Mouse (Mus musculus) small intestine, adult 2 months (tissue): Measurements from ENCODE around the gene Pigb. TPM values are rescaled to one million over a fixed set of nuclear protein-coding genes. Genes with fewer than 3 reads are reported as not detected.

Source experiments
- H3K27ac ChIP-seq: fragments of 200-500 bp; 2 replicates; pipeline ENCODE4 v1.5.1; 2012; ENCODE audit warnings: low read depth, low read length, control low read depth, inconsistent platforms; ENCODE audit not compliant: insufficient read depth
- H3K27me3 ChIP-seq: fragments of 200-500 bp; 2 replicates; pipeline ENCODE4 v1.6.1; 2012; ENCODE audit warnings: mild to moderate bottlenecking, moderate library complexity, low read length, inconsistent platforms; ENCODE audit not compliant: control insufficient read depth, insufficient read depth
- H3K36me3 ChIP-seq: fragments of 200-500 bp; 2 replicates; pipeline ENCODE4 v1.6.1; 2012; ENCODE audit warnings: mild to moderate bottlenecking, low read length, control low read depth, inconsistent platforms; ENCODE audit not compliant: control insufficient read depth, insufficient read depth
- H3K4me1 ChIP-seq: fragments of 200-500 bp; 2 replicates; pipeline ENCODE4 v1.6.1; 2012; ENCODE audit warnings: low read length, inconsistent platforms, mixed read lengths; ENCODE audit not compliant: control insufficient read depth, insufficient read depth, insufficient read length
- H3K4me3 ChIP-seq: fragments of 200-500 bp; 2 replicates; pipeline ENCODE4 v1.5.1; 2012; ENCODE audit warnings: low read depth, mild to moderate bottlenecking, control low read depth, inconsistent platforms, low read length, moderate library complexity
- CTCF ChIP-seq: fragments of 200-500 bp; IDR thresholded peaks from 2 replicates; pipeline ENCODE4 v1.5.1; 2012; ENCODE audit warnings: low read depth, mild to moderate bottlenecking, control low read depth, inconsistent platforms, low read length, moderate library complexity, mixed read lengths; ENCODE audit not compliant: insufficient replicate concordance, insufficient read length; ENCODE audit errors: extremely low read depth
- POLR2A ChIP-seq: fragments of 200-500 bp; IDR thresholded peaks from 2 replicates; pipeline ENCODE4 v1.6.1; 2012; ENCODE audit warnings: low read depth, mild to moderate bottlenecking, control low read depth, inconsistent platforms, low read length, moderate library complexity
- WGBS: fragments of 180-500 bp; shearing (Covaris S2); methylation state at CpG from one replicate; pipeline ENCODE4 v1.1.7; 2018; 5-methylcytosine and 5-hydroxymethylcytosine counted together
- polyA plus RNA-seq: library from polyadenylated mRNA; depleted of rRNA; stranded (reverse); fragments of >200 nt; gene quantifications from 2 replicates; pipeline ENCODE4 v1.2.3, GENCODE M21; 2012; rRNA removed

Gene Pigb
- polyA plus RNA-seq, 1 experiment, result 5.0 TPM

DNA sequence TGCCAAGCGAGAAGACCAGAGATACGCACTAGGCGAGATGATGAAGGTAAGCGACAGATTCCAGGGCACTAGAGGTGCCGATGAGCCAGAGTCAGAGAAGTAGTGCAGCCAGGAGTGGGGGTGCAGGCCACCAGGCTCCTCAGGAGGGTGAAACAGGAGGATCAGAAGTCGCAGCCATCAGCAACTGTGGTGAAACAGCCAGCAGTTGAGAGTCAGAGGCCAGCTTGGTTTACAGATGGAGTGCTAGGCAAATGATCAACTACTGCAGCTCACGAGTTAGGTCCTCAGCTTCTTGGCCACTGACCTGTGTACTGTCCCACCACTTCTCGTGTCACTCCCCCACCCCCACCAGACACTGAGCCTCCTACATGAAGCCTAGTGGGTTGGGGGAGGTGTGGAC is 78.8 kb downstream of the Pigb start:
- Histone ChIP-seq H3K4me3 (no peak overlapping the region), H3K4me1 (peaks cover 7% of the 10 kb centered on the region), H3K36me3 (no peaks in the 10 kb centered on the region), H3K27ac (no peak overlapping the region), H3K27me3 (no peaks in the 10 kb centered on the region)
- 65% methylated on average over 8 of the region's 8 CpGs for WGBS
- TF ChIP-seq CTCF (no peak), POLR2A (no peak)

DNA sequence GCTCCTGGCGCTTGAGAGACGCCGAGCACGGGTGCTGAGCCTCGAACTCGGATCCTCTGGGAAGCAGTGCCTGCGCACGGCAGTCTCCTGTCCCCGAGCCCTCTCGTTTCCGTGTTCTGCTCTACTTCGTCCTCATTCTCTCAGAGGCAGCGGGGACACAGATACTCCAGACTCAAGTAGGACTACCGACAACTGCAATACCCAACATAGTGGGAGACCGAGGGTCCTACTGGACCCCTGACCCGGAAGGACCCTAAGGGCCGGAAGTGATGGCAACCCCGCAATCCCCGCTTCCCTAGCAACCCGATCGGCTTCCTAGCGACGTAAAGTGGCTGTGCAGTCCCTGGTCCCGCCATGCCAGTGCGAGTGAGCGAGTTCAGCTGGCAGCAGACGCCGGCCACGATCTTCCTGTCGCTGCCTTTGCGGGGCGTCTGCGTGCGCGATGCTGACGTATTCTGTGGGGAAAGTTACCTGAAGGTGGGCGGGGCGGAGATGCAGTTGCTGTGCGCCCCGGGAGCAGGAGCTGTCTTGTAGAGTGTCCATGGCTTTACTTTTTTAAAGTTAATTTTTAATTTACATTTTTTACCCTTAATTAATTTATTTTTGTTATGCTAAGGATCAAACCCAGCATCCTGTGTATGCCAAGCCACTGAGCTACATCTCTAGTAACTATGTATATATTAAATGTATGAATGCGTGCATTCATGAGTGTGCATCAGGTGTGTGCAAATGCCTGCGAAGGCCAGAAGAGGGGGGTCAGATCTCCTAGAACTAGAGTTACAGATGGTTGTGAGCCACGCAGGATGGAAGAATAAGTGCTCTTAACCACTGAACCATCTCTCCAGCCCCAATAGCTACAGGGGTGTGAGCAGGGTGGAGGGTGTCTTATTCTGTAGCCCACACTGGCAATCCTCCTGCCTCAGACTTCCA is 81.4 kb downstream of the Pigb start, which contains the start of the genes Dyx1c1 and Gm44503:
Gene Dyx1c1, plus strand, starts transcription at position 265 of the 930 bp plus-strand sequence.
Gene Gm44503, plus strand, starts transcription at position 332 of the 930 bp plus-strand sequence.
- no peak within 1 kb of the TSS for H3K27ac ChIP-seq
- peaks cover 7% of the 10 kb centered on the region for H3K4me1 ChIP-seq
- TF ChIP-seq CTCF, result no peak
- TF ChIP-seq POLR2A, result peak; percentile 32; the same call in 1 of the 2 replicates
- H3K4me3 ChIP-seq, result peak within 1 kb of the TSS; percentile 98
- no peaks in the 10 kb centered on the region for H3K27me3 ChIP-seq
- 1% methylated on average over 43 of the region's 43 CpGs for WGBS
- H3K36me3 ChIP-seq, result no peaks in the 10 kb centered on the region

Other genes with a start within 250 kb of the Pigb start
- gene Prtg, start 233.5 kb downstream of the Pigb start, polyA plus RNA-seq, result 0.01 and 0.04 TPM in 2 replicates
- 0.05 and 0.09 TPM in 2 replicates for gene Pygo1, start 114.7 kb downstream of the Pigb start, polyA plus RNA-seq
- gene Dyx1c1, start 81.6 kb downstream of the Pigb start, polyA plus RNA-seq, result 0.06 and 0.08 TPM in 2 replicates
- not detected in 2 replicates for gene Gm44503, start 81.5 kb downstream of the Pigb start, polyA plus RNA-seq
- gene Ccpg1os, start 55.0 kb downstream of the Pigb start, polyA plus RNA-seq, result 0.67 and 2.7 TPM in 2 replicates
- 2.4 and 3.1 TPM in 2 replicates for gene Ccpg1, start 54.9 kb downstream of the Pigb start, polyA plus RNA-seq
- gene Rab27a, start 4.5 kb upstream of the Pigb start, polyA plus RNA-seq, result 6.5 and 6.9 TPM in 2 replicates
- gene Khdc3, start 61.5 kb upstream of the Pigb start, polyA plus RNA-seq, result 0.18 and 0.88 TPM in 2 replicates
- not detected in 2 replicates for gene Gm20509, start 62.1 kb upstream of the Pigb start, polyA plus RNA-seq
- 1.9 and 3.6 TPM in 2 replicates for gene Rsl24d1, start 73.0 kb upstream of the Pigb start, polyA plus RNA-seq